Mouse (Mus musculus) midbrain, postnatal 0 days (tissue): ENCODE results near the gene Casz1. TPM values are rescaled to one million over a fixed set of nuclear protein-coding genes. Genes with fewer than 3 reads are reported as not detected.

ENCODE experiments used
- ATAC-seq: fragments of 200-750 bp; cut with Nextera tagmentation; 2 replicates; pipeline ENCODE4 v1.8.0; 2017; ENCODE audit warnings: moderate number of reproducible peaks, mild to moderate bottlenecking, moderate TSS enrichment, moderate library complexity; ENCODE audit not compliant: low FRiP score
- DNase-seq: peaks from one replicate; pipeline ENCODE4 v3.0.0-alpha.2; 2015; ENCODE audit warnings: low spot score
- H3K27ac ChIP-seq: fragments of 300-500 bp; sonication (generic); 2 replicates; pipeline ENCODE4 v1.5.1; 2014; ENCODE audit warnings: low read depth, mild to moderate bottlenecking, low read length, mixed read lengths
- H3K27me3 ChIP-seq: fragments of 300-500 bp; sonication (generic); 2 replicates; pipeline ENCODE4 v1.6.1; 2014; ENCODE audit warnings: low read length, control low read depth, mixed read lengths; ENCODE audit not compliant: insufficient read depth
- H3K36me3 ChIP-seq: fragments of 300-500 bp; sonication (generic); 2 replicates; pipeline ENCODE4 v1.6.1; 2014; ENCODE audit warnings: low read length, control low read depth, mixed read lengths; ENCODE audit not compliant: insufficient read depth
- H3K4me1 ChIP-seq: fragments of 300-500 bp; sonication (generic); 2 replicates; pipeline ENCODE4 v1.6.1; 2014; ENCODE audit warnings: mild to moderate bottlenecking, control low read depth, antibody characterized with exemption, low read length, mixed read lengths; ENCODE audit not compliant: insufficient read depth
- H3K4me2 ChIP-seq: fragments of 300-500 bp; sonication (generic); 2 replicates; pipeline ENCODE4 v1.6.1; 2014; ENCODE audit warnings: low read depth, mild to moderate bottlenecking, low read length, mixed read lengths; ENCODE audit not compliant: poor library complexity, severe bottlenecking
- H3K4me3 ChIP-seq: fragments of 300-500 bp; sonication (generic); 2 replicates; pipeline ENCODE4 v1.5.1; 2014; ENCODE audit warnings: low read depth, mild to moderate bottlenecking, low read length, moderate library complexity
- H3K9ac ChIP-seq: fragments of 300-500 bp; sonication (generic); replicated peaks from 2 replicates; pipeline ENCODE4 v1.6.1; 2014; ENCODE audit warnings: mild to moderate bottlenecking, low read length, moderate library complexity, mixed read lengths; ENCODE audit not compliant: poor library complexity, severe bottlenecking
- H3K9me3 ChIP-seq: fragments of 300-500 bp; sonication (generic); 2 replicates; pipeline ENCODE4 v1.6.1; 2016; ENCODE audit warnings: low read length, control low read depth
- CTCF ChIP-seq: IDR thresholded peaks from 2 replicates; pipeline ENCODE4 v1.5.1; 2016; ENCODE audit warnings: antibody characterized with exemption, mild to moderate bottlenecking
- WGBS: fragments of 180-500 bp; shearing (Covaris S2); extraction: QIAGEN DNeasy Blood & Tissue Kit; methylation state at CpG from one replicate; pipeline ENCODE4 v1.1.7; 2014; 5-methylcytosine and 5-hydroxymethylcytosine counted together
- polyA plus RNA-seq: library from polyadenylated mRNA; unstranded; fragments of >200 nt; fragmentation: Nextera tagmentation; extraction: Ambion mirVana; gene quantifications from 2 replicates; pipeline ENCODE4 v1.2.1, GENCODE M21; 2015
- total RNA-seq: library from RNA; depleted of rRNA; stranded (reverse); fragments of >200 nt; gene quantifications from 2 replicates; pipeline ENCODE4 v1.2.3, GENCODE M21; 2014

Casz1 gene
- total and polyA plus RNA-seq, 2 experiments from 2014 or later: 2.0 to 3.7 TPM

DNA sequence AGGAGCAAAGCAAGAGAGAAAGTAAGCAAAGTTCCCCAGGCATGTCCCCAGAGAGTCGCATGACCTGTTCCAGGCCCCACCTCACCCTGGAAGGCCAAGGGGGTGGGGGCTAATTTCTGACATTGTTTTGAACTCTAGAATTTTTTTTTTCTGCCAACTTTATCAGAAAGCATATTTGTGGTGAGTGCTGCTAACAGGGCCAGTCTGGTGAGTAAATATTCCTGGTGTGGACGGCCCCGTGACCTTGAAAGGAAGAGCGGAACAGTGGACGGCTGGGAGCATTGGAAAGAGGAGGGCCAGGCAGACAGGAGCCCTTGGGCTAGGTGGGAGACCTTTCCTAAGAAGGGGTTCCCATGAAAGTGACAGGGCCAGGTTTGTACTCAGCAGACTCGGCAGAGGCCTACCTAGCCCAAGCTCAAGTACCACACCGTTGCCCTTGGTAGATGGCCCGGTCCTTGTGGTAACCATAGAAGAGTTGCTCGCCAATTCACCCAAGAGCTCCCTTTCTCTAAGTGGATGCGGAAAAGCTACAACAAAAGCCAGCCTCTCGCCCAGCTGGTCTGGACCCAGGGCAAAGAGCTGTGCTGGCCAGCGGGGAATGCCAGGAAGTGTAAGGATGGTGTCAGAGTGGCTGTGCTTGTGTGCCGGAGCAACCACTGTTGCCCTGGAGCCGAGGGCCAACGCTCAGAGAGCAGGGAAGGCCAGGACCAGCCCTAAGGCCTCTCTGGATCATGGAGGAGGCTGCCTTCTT is 104.7 kb downstream of the Casz1 start:
- H3K9ac ChIP-seq: no peak overlapping the region
- peaks cover 3% of the 10 kb centered on the region; the same call in 1 of the 2 replicates for H3K4me1 ChIP-seq
- no peak for DNase-seq
- ATAC-seq: no peak
- H3K27ac ChIP-seq: no peak overlapping the region
- peaks cover 3% of the 10 kb centered on the region; the same call in 1 of the 2 replicates for H3K27me3 ChIP-seq
- WGBS: 77% methylated on average over 15 of the region's 15 CpGs
- TF ChIP-seq CTCF: no peak
- no peaks in the 10 kb centered on the region for H3K36me3 ChIP-seq
- no peaks in the 10 kb centered on the region for H3K9me3 ChIP-seq
- no peak overlapping the region for H3K4me3 ChIP-seq
- no peak overlapping the region for H3K4me2 ChIP-seq

DNA sequence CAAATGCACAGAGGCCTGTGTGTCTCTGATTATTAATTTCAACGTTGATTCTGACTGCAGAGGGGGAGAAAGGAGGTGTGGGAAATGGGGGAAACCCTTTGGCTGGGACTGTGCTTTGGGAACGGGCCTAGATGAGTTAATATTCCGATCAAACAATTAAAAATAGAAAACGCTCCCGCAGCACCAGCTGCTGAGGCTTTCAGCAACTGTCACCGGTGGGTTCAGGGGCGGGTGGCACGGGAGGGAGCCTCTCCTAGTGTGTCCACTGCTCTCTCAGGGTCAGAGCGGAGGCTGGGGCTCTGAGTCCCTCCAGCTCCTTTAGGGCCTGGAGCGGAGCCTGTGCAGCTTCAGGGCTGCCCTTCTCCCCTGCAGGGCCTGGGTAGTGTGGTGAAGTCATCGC is 105.3 kb downstream of the Casz1 start:
- peaks cover 3% of the 10 kb centered on the region; the same call in 1 of the 2 replicates for H3K4me1 ChIP-seq
- H3K27me3 ChIP-seq: peaks cover 5% of the 10 kb centered on the region; the same call in 1 of the 2 replicates

DNA sequence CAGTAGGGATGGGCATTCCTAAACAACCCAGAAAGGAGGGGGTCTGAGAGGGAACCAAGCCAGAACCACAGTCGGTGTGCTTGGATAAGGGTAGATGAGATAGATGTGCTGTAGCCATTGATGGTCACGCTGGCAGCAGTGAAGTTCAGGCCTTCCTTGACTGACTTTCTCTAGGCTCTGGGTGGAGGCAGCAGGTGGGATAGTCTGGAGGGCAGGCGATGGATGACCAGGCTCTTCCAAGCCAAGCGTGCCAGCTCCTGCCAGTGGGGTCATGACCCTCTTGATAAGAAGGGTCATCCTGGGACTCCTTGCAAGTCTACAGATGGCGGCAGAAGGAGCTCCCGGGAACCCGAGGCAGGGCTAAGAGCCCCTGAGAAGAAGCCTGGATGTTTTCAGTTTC is 107.9 kb downstream of the Casz1 start:
- ATAC-seq: no peak
- Histone ChIP-seq H3K4me2 (no peak overlapping the region), H3K9me3 (no peaks in the 10 kb centered on the region), H3K27me3 (peaks cover 3% of the 10 kb centered on the region; the same call in 1 of the 2 replicates), H3K27ac (no peak overlapping the region), H3K9ac (no peak overlapping the region), H3K4me3 (no peak overlapping the region), H3K36me3 (no peaks in the 10 kb centered on the region), H3K4me1 (peaks cover 3% of the 10 kb centered on the region; the same call in 1 of the 2 replicates)
- WGBS: 68% methylated on average over 7 of the region's 7 CpGs
- TF ChIP-seq CTCF: no peak
- no peak for DNase-seq

More for the DNA sequence above, 105.3 kb downstream of the Casz1 start:
- DNase-seq: no peak
- Histone ChIP-seq H3K4me3 (no peak overlapping the region), H3K9ac (no peak overlapping the region), H3K4me2 (no peak overlapping the region), H3K36me3 (no peaks in the 10 kb centered on the region), H3K9me3 (no peaks in the 10 kb centered on the region), H3K27ac (no peak overlapping the region)
- no peak for ATAC-seq
- TF ChIP-seq CTCF: no peak
- WGBS: 71% methylated on average over 11 of the region's 11 CpGs

DNA sequence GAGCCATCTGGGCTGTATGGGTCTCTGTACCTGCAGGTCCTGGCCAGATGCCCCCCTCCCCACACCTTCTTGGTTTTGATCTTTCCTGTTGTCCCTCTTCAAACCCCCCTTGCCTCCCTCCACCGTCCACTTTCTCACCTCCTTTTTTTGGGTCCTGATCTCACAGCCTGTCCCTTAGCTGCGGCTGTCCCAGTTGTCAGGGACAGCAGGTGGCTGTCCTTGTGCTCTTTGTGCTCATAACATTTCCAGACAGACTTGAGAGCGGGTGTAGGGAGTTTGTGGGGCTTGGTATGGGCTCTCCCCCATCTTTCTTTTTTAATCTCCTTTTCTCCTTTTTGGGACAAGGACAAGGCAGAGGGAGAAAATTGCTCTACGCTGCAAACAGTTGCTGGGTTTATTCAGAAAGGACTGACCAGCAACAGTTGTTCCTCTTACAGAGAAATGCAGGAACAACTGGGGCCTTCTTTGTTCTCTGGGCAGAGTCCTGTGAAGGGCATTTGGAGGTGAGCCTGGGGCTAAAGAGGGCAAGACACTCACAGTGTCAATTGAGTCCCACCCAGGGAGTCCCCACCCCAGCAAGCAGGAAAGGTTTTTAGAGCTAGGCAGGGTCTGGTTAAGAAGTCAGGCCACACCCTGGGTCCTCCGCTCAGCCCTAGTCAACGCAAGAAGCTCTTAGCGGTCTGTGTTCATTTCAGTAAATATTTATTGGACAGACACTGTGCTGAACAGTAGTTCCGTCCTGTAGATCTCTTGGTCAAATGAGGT is 108.8 kb downstream of the Casz1 start:
- no peak for TF ChIP-seq CTCF
- ATAC-seq: no peak
- WGBS: 65% methylated on average over 8 of the region's 8 CpGs

DNA sequence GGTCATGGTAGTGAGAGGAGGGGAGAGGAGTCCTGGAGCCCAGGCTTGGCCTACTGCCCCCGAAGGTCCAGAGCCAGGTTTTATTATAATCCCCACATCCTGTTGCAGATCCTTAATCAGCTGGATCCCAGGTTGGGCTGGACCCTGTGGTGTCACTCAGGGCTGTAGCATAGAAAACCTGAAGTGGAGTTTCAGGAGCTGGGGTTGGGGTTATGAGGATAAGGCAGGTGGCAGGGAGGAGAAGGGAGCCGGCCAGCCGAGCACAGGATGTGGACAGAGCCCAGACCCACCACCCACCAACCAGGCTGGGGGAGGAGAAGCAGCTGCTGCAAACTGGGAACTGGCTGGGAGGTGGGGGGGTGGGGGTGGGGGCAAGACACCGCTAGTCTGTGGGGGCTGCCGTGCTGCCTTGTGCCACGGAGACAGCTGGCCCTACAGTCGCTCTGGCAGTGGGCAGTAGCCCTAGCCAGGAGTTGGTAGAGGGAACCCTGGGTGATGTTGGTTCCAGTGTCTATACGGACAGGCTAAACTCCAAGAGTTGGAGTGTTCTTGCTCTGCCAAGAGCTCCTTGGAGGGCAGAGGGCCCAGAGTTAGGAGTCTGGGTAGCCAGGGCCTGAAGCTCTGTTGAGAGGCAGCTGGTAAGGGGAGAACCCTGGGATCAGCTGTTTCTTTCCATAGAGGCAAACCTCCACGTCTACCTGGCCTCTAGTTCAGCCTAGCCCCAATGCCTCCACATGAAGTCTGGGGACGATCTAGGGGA is 110.8 kb downstream of the Casz1 start:
- Histone ChIP-seq H3K9me3 (no peaks in the 10 kb centered on the region), H3K27ac (no peak overlapping the region), H3K4me2 (no peak overlapping the region), H3K36me3 (no peaks in the 10 kb centered on the region), H3K9ac (no peak overlapping the region), H3K27me3 (0 out of 2 replicates have a peak, but pooled peaks cover 3% of the 10 kb centered on the region), H3K4me3 (no peak overlapping the region), H3K4me1 (no peaks in the 10 kb centered on the region)
- no peak for TF ChIP-seq CTCF
- 35% methylated on average over 10 of the region's 10 CpGs for WGBS
- ATAC-seq (peak; percentile 71), DNase-seq (peak; percentile 87)

More for the DNA sequence above, 108.8 kb downstream of the Casz1 start:
- Histone ChIP-seq H3K4me3 (no peak overlapping the region), H3K4me2 (no peak overlapping the region), H3K27ac (no peak overlapping the region), H3K36me3 (no peaks in the 10 kb centered on the region), H3K27me3 (0 out of 2 replicates have a peak, but pooled peaks cover 3% of the 10 kb centered on the region), H3K4me1 (peaks cover 2% of the 10 kb centered on the region; the same call in 1 of the 2 replicates), H3K9me3 (no peaks in the 10 kb centered on the region), H3K9ac (no peak overlapping the region)
- DNase-seq: no peak
